Mouse (Mus musculus) heart, embryonic 11.5 days (tissue): Measurements from ENCODE around the gene Snrnp35. TPM values are rescaled to one million over a fixed set of nuclear protein-coding genes. Genes with fewer than 3 reads are reported as not detected.

Source experiments
- ATAC-seq: fragments of 200-750 bp; cut with Nextera tagmentation; replicated peaks from 2 replicates; pipeline ENCODE4 v1.8.0; 2017; ENCODE audit warnings: moderate library complexity; ENCODE audit not compliant: insufficient number of reproducible peaks, low FRiP score, low TSS enrichment
- H3K27ac ChIP-seq: fragments of 300-500 bp; sonication (generic); 2 replicates; pipeline ENCODE4 v1.5.1; 2014; ENCODE audit warnings: mild to moderate bottlenecking, low read depth, low read length
- H3K27me3 ChIP-seq: fragments of 300-500 bp; sonication (generic); 2 replicates; pipeline ENCODE4 v1.6.1; 2014; ENCODE audit warnings: mild to moderate bottlenecking, low read length, mixed read lengths; ENCODE audit not compliant: control insufficient read depth, insufficient read depth
- H3K36me3 ChIP-seq: fragments of 300-500 bp; sonication (generic); 2 replicates; pipeline ENCODE4 v1.6.1; 2014; ENCODE audit warnings: mild to moderate bottlenecking, low read length, moderate library complexity, mixed read lengths; ENCODE audit not compliant: control insufficient read depth, insufficient read depth
- H3K4me1 ChIP-seq: fragments of 300-500 bp; sonication (generic); 2 replicates; pipeline ENCODE4 v1.6.1; 2014; ENCODE audit warnings: low read length; ENCODE audit not compliant: control insufficient read depth, insufficient read depth
- H3K4me2 ChIP-seq: fragments of 300-500 bp; sonication (generic); 2 replicates; pipeline ENCODE4 v1.6.1; 2014; ENCODE audit warnings: mild to moderate bottlenecking, moderate library complexity
- H3K4me3 ChIP-seq: fragments of 300-500 bp; sonication (generic); 2 replicates; pipeline ENCODE4 v1.5.1; 2014; ENCODE audit warnings: low read depth, low read length
- H3K9ac ChIP-seq: fragments of 300-500 bp; sonication (generic); 2 replicates; pipeline ENCODE4 v1.6.1; 2014; ENCODE audit warnings: mild to moderate bottlenecking, low read depth, low read length, moderate library complexity
- H3K9me3 ChIP-seq: fragments of 300-500 bp; sonication (generic); replicated peaks from 2 replicates; pipeline ENCODE4 v1.6.1; 2016; ENCODE audit warnings: low read length; ENCODE audit not compliant: control insufficient read depth
- WGBS: fragments of 180-500 bp; shearing (Covaris S2); extraction: QIAGEN DNeasy Blood & Tissue Kit; methylation state at CpG from one replicate; pipeline ENCODE4 v1.1.7; 2014; ENCODE audit not compliant: insufficient replicate concordance; 5-methylcytosine and 5-hydroxymethylcytosine counted together
- polyA plus RNA-seq: library from polyadenylated mRNA; unstranded; fragments of >200 nt; fragmentation: Nextera tagmentation; extraction: Ambion mirVana; gene quantifications from 2 replicates; pipeline ENCODE4 v1.2.1, GENCODE M21; 2014

The Snrnp35 gene
- polyA plus RNA-seq, 1 experiment from 2014 or later: 12.4 TPM

DNA sequence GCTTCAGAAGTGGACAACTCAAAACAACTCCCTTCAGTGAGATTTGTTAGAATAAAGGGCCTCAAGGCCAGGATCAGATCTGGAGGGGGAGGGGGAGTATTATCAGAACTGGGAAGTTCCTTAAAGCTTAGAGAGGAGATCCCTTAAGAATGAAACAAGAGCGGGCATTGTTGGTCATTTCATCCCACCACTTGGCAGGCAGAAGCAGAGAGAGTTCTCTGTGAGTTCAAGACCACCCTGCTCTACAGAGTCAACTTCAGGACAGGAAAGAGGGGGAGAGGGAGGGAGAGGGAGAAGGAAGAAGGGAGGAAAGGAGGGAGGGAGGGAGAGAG lies 4.1 kb upstream of the Snrnp35 start:
- H3K27me3 ChIP-seq: no peaks in the 10 kb centered on the region
- 64% methylated on average over 1 of the region's 1 CpGs for WGBS
- ATAC-seq: no peak
- peaks cover 7% of the 10 kb centered on the region for H3K4me1 ChIP-seq
- no peaks in the 10 kb centered on the region for H3K9me3 ChIP-seq
- no peak overlapping the region for H3K4me3 ChIP-seq
- H3K36me3 ChIP-seq: no peaks in the 10 kb centered on the region
- no peak overlapping the region for H3K9ac ChIP-seq
- no peak overlapping the region for H3K4me2 ChIP-seq
- peak overlapping the region; percentile 47 for H3K27ac ChIP-seq

DNA sequence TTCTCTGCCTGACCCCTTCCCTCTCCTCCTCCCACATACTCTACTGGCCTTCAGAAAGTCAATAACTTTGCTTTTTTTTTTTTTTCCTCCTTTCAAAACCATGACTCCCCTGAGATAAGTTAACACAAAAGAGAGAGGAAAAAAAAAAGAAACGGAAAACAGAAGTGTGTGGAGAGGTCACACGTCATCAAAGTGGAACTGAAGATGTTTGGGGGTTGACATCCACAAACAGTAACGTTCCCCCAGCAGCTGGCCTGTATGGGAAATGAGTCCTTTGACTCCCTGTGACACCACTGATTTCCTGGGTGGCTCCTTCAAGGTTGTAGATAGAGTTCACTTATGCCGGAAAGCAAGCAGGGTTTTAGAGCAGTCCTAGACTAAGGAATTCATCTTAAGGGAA lies 2.8 kb upstream of the Snrnp35 start:
- H3K4me1 ChIP-seq: peaks cover 9% of the 10 kb centered on the region
- H3K4me2 ChIP-seq: no peak overlapping the region
- H3K9me3 ChIP-seq: no peaks in the 10 kb centered on the region
- no peak overlapping the region for H3K27ac ChIP-seq
- no peak for ATAC-seq
- H3K36me3 ChIP-seq: no peaks in the 10 kb centered on the region
- H3K27me3 ChIP-seq: no peaks in the 10 kb centered on the region
- WGBS: 47% methylated on average over 4 of the region's 4 CpGs
- H3K9ac ChIP-seq: no peak overlapping the region
- H3K4me3 ChIP-seq: no peak overlapping the region

DNA sequence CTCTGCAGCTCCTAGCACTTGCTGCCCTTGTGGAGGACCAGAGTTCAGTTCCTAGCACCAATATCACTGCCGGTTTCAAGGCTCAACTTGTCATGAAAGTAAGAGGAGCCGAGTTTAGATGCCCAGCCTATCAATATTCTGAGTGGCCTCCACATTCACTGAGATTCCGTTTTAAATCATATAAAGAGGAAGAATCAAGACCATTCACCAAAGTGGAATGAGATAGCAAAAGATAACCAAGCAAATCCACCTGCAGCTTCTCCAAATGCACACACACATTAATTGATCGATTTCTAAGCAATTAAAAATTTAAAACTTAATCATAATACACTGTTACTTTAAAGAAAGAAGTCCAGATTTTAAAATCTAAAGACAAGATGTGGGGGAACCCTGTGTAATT lies 1.2 kb upstream of the Snrnp35 start:
- Histone ChIP-seq H3K4me2 (no peak overlapping the region), H3K27me3 (no peaks in the 10 kb centered on the region), H3K4me3 (no peak overlapping the region), H3K9ac (no peak overlapping the region), H3K27ac (no peak overlapping the region), H3K4me1 (peaks cover 5% of the 10 kb centered on the region), H3K36me3 (no peaks in the 10 kb centered on the region), H3K9me3 (no peaks in the 10 kb centered on the region)
- WGBS: 91% methylated on average over 4 of the region's 4 CpGs
- ATAC-seq: no peak

DNA sequence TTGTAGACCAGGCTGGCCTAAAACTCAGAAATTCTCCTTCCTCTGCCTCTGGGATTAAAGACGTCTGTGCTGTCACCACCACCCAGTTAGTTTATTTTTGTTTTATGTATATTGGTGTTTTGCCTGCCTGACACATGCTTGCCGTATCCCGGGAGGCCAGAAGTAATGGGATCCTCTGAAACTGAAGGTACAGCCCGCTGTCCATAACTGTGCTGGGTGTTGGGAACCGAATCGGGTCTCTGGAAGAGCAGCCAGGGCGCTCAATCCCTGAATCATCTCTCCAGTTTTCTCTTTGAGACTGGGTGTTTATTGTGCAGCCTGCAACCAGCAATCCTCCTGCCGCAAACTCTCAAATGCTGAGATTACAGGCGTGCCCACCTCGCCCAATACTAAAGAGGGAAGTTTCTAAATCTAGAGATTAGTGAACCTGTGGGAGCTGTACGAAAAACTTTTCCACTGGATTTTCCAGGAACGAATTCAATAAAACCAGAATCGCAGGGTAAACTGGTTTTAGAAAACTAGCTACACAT lies 433 bp upstream of the Snrnp35 start:
- no peaks in the 10 kb centered on the region for H3K9me3 ChIP-seq
- peak overlapping the region; percentile 85 for H3K9ac ChIP-seq
- H3K27ac ChIP-seq: peak overlapping the region; percentile 94
- no peaks in the 10 kb centered on the region for H3K36me3 ChIP-seq
- no peak for ATAC-seq
- peak overlapping the region; percentile 71 for H3K4me2 ChIP-seq
- H3K27me3 ChIP-seq: no peaks in the 10 kb centered on the region
- 8% methylated on average over 13 of the region's 13 CpGs for WGBS
- peaks cover 5% of the 10 kb centered on the region; the same call in 1 of the 2 replicates for H3K4me1 ChIP-seq
- peak overlapping the region; percentile 68 for H3K4me3 ChIP-seq

DNA sequence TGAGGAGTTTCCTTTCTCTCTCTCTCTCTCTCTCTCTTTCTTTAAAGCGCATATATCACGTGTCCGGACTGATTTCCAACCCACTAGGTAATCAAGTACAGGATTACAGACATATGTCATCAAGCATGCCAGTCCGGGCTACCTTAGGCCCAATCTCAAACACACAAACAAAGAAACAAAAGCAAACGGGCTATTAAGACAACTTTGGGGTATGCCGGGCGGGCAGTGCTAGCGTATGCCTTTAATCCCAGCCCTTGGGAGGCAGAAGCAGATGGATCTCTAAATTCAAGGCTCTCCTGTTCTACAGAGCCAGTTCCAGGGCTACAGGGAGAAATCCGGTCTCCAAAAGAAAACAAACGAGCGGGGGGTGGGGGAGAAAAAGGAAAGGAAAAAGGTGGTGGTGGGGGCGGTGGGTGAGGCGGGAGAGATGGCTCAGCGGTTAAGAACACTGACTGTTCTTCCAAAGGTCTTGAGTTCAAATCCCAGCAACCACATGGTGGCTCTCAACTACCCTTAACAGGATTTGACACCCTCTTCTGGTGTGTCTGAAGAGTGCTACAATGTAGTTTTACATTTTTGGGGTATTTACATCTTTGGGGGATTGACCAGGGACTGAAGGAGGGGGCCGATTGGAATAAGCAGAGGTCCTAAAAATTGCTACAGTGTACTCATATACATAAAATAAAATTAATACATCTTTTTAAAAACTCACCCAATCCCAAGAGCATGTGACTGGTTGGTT lies 892 bp downstream of the Snrnp35 start:
- WGBS: 6% methylated on average over 15 of the region's 15 CpGs
- no peaks in the 10 kb centered on the region for H3K9me3 ChIP-seq
- H3K27ac ChIP-seq: peak overlapping the region; percentile 94
- peak overlapping the region; percentile 93 for H3K9ac ChIP-seq
- H3K27me3 ChIP-seq: no peaks in the 10 kb centered on the region
- peak overlapping the region; percentile 71 for H3K4me2 ChIP-seq
- peak; percentile 9; the same call in 1 of the 2 replicates for ATAC-seq
- H3K4me1 ChIP-seq: 0 out of 2 replicates have a peak, but pooled peaks cover 2% of the 10 kb centered on the region
- H3K4me3 ChIP-seq: peak overlapping the region; percentile 68
- no peaks in the 10 kb centered on the region for H3K36me3 ChIP-seq

DNA sequence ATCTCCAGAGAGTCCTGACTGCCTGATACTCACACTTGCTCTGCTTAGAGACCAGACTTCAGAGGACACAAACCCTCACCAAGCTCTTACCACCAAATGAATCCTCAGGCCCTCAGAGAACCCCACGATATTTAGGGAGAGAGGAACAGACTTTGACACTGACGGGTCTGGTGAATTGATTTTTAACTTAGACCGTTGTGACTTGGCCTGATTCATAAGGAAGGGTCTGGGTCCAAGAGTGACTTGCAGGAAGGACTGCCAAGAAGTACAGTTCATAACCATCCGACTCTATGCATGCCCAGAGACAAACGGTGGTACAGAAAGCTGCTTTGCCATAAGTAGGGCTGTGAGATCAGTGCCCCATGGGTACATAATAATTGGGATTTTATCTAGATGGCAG lies 2.7 kb downstream of the Snrnp35 start:
- H3K27ac ChIP-seq: no peak overlapping the region
- no peak overlapping the region for H3K4me3 ChIP-seq
- no peaks in the 10 kb centered on the region for H3K27me3 ChIP-seq
- H3K36me3 ChIP-seq: peaks cover 9% of the 10 kb centered on the region
- no peak overlapping the region for H3K9ac ChIP-seq
- 0 out of 2 replicates have a peak, but pooled peaks cover 2% of the 10 kb centered on the region for H3K4me1 ChIP-seq
- WGBS: 92% methylated on average over 5 of the region's 5 CpGs
- no peaks in the 10 kb centered on the region for H3K9me3 ChIP-seq
- ATAC-seq: no peak
- no peak overlapping the region for H3K4me2 ChIP-seq

DNA sequence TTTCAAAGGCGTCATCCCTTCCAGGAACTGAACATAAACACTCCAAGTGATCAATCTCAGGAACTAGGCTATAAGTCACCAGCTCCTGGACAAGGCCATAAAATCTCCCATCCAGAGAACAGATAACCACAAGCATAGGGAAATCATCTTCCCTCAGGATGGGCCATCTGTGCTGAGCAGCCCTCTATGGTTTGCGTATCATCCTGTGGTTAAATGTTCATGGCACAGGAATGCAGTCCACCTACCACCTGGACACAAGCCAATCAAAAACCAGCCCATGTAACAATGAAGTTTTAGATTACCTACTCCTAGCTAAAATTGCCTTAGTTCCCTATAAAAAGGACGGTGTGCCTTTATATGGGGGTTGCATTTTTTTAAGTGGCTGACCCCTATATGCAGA lies 6.0 kb downstream of the Snrnp35 start:
- Histone ChIP-seq H3K27ac (no peak overlapping the region), H3K36me3 (peaks cover 26% of the 10 kb centered on the region), H3K4me3 (no peak overlapping the region), H3K27me3 (no peaks in the 10 kb centered on the region), H3K9ac (no peak overlapping the region), H3K4me1 (0 out of 2 replicates have a peak, but pooled peaks cover 2% of the 10 kb centered on the region), H3K9me3 (no peaks in the 10 kb centered on the region), H3K4me2 (no peak overlapping the region)
- no peak for ATAC-seq
- 81% methylated on average over 3 of the region's 3 CpGs for WGBS

DNA sequence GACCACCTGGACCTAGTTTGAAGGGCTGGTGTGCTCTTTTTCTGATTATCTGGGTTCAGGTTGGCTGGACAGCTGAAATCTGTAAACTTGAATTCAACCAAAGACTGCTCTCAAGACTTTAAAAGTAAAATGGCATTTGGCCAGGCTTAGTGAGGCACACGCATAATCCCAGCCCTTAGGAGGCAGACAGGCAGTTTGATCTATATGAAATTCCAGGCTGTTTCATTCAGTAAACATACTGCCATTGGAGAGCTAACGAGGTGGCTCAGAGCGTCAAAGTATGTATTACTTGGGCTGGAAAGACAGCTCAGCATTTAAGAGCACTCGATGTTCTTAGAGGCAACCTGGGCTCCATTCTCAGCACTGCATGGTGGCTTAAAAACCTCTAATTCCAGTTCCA lies 8.8 kb downstream of the Snrnp35 start:
- no peak for ATAC-seq
- WGBS: 86% methylated on average over 4 of the region's 4 CpGs
- Histone ChIP-seq H3K27me3 (no peaks in the 10 kb centered on the region), H3K9ac (no peak overlapping the region), H3K4me2 (no peak overlapping the region), H3K4me1 (no peaks in the 10 kb centered on the region), H3K4me3 (no peak overlapping the region), H3K9me3 (no peaks in the 10 kb centered on the region), H3K36me3 (peaks cover 33% of the 10 kb centered on the region), H3K27ac (no peak overlapping the region)

DNA sequence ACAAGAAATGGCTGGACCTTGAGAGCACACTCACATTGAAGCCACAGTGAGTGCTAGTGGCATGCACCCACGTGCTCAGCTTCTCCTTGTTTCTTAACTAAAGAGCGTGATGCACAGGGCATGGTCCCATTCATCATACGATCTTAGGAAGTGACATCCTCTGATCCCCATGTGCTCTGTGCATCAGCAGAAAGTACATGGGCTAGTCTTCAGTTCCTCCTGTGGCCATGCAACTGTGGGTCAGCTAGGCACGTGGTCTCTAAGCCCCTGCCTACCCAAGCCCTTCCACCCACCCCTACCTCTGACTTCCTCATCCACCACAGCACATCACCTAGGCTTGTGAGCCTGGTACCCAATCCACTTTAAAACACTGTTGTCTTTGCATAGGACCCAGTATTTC lies 9.7 kb downstream of the Snrnp35 start:
- Histone ChIP-seq H3K36me3 (peaks cover 33% of the 10 kb centered on the region), H3K9ac (no peak overlapping the region), H3K4me1 (no peaks in the 10 kb centered on the region), H3K9me3 (no peaks in the 10 kb centered on the region), H3K4me3 (no peak overlapping the region), H3K27me3 (no peaks in the 10 kb centered on the region), H3K4me2 (no peak overlapping the region), H3K27ac (no peak overlapping the region)
- WGBS: 81% methylated on average over 4 of the region's 4 CpGs
- ATAC-seq: no peak
